Mouse (Mus musculus) spleen, adult 18-20 months (tissue): ENCODE measurements at regions not wholly inside any gene's neighbourhood (a gene's known extent, or its start where the extent isn't known, plus 50 kb on each side); places are given as distances from the start of the nearest gene placed in this dataset.

ENCODE experiments used
- DNase-seq, 2 experiments: peaks; one replicate each; pipeline ENCODE4 v3.0.0; 2022; ENCODE audit warnings: mixed read lengths in 2 of 2

GRCm38 (mm10) chr2:161339327-161340001 lies 230.6 kb upstream of the Chd6 start:
- DNase-seq, result no peak

GRCm38 (mm10) chr2:161338953-161339326 lies 230.1 kb upstream of the Chd6 start:
- no peak for DNase-seq

GRCm38 (mm10) chr2:161332653-161333052 lies 223.8 kb upstream of the Chd6 start:
- no peak for DNase-seq

GRCm38 (mm10) chr2:161331850-161332365 lies 223.0 kb upstream of the Chd6 start:
- no peak for DNase-seq

GRCm38 (mm10) chr2:161302796-161303195 lies 193.9 kb upstream of the Chd6 start:
- DNase-seq, result no peak

GRCm38 (mm10) chr2:161268861-161269413 lies 160.1 kb upstream of the Chd6 start:
- no peak for DNase-seq

- no peak for DNase-seq
Observed at GRCm38 (mm10) chr2:161266476-161266875, 157.6 kb upstream of the Chd6 start.

GRCm38 (mm10) chr2:161265211-161265610 lies 156.3 kb upstream of the Chd6 start:
- no peak for DNase-seq

GRCm38 (mm10) chr2:161252761-161253160 lies 143.9 kb upstream of the Chd6 start:
- no peak for DNase-seq

GRCm38 (mm10) chr2:161241665-161242064 lies 132.8 kb upstream of the Chd6 start:
- no peak for DNase-seq

- DNase-seq, result no peak
Observed at GRCm38 (mm10) chr2:161237280-161237819, 128.5 kb upstream of the Chd6 start.

GRCm38 (mm10) chr2:161233155-161233741 lies 124.4 kb upstream of the Chd6 start:
- no peak for DNase-seq

- DNase-seq, result no peak
Observed at GRCm38 (mm10) chr2:161231405-161231804, 122.5 kb upstream of the Chd6 start.

- no peak for DNase-seq
Observed at GRCm38 (mm10) chr2:161215736-161216135, 106.9 kb upstream of the Chd6 start.

- peak in 1 of 2 experiments; percentile 39 for DNase-seq
Observed at GRCm38 (mm10) chr2:161214681-161215458, 106.0 kb upstream of the Chd6 start.

GRCm38 (mm10) chr2:161212322-161212882 lies 103.5 kb upstream of the Chd6 start:
- DNase-seq, result no peak

- DNase-seq, result no peak
Observed at GRCm38 (mm10) chr2:161196713-161197372, 88.0 kb upstream of the Chd6 start.

GRCm38 (mm10) chr2:161187516-161187915 lies 78.6 kb upstream of the Chd6 start:
- DNase-seq, result no peak

- DNase-seq, result no peak
Observed at GRCm38 (mm10) chr2:161185122-161185521, 76.2 kb upstream of the Chd6 start.

GRCm38 (mm10) chr2:161177355-161178021 lies 68.6 kb upstream of the Chd6 start:
- DNase-seq, result peak; percentile 29 to 49

- DNase-seq, result no peak
Observed at GRCm38 (mm10) chr2:161166681-161167080, 57.8 kb upstream of the Chd6 start.

- no peak for DNase-seq
Observed at GRCm38 (mm10) chr2:161165495-161165894, 56.6 kb upstream of the Chd6 start.
